Mouse (Mus musculus): ENCODE data around the gene 2510039O18Rik.

2510039O18Rik gene

DNA sequence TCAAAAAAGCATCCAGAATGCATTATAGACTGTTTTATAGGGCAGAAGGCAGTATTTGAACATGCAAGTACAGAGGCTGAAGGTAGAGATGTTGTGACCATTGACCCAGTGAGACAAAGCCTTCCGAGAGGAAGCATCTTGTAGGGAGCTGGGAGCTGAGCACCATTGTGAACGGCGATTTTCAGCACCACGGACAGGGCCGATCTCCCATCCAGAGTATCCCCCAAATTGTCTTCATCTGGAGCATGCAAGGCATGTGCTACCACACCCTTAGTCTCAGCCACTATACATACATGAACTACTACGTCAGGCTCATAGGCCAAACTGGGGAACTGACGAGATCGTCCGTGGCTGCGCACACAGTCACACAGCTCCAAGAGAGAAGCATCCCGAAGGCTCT is 16.4 kb downstream of the 2510039O18Rik start:
- ChIA-PET POLR2A (interaction anchor here in 2 of 4 experiments (0.6 to 2.0 kb wide), 10 partner anchors 9 to 203 kb away, joined by 3 to 9 read pairs (median 4); partner anchors contain the start of genes Fbxo2 (in 1 of the 2), Fbxo44 (in 1 of the 2), Fv1 (in 1 of the 2) and Miip (in 1 of the 2)), CTCF (interaction anchor here in 2 of 4 experiments (0.6 to 3.0 kb wide), 15 partner anchors 9 to 635 kb away, joined by 3 to 15 read pairs (median 4); partner anchors contain the start of genes Disp3 (in 1 of the 2) and Nppb (in 1 of the 2))

DNA sequence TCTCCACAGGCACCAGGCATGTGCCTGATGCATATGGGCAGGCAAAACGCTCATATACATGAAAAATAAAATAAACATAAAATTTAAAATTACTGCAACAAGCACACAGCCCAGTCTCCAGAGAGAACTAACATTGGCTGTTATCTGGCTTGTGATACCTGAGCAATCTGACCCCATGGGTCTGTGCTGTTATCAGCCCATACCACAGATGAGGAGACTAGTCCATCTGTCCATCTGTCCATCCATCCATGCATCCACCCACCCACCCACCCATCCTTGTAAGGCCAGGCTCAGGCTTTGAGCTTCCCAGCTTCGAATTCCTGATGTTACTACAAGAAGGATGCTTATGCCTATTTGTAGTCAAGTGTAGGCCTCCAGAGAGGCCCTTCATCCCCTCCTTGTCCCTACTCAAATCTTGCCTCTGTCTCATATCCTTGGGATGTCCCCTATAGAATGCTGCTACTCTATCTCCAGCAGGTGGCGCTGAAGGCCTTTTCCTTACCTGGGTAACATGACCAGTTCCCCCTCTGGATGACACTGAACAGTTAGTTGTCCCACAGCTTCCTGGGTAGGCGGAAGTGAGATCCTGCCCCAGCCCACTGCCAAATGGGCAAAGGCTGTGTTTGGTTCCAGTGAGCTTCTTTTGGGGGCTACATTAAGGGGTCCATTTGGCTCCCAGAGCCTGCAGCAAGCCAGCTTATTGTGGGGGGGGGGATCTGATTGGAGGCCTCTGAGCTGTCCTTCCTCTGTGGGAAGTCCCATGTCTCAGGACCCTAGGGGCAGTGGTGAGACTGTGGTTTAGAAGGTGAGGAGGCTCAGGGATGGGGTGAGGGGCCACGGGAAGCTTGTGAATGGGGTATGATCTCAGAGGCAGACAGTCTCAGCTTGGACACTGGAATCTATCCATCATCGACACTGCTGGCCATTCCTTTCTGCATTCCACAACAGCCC is 19.5 kb downstream of the 2510039O18Rik start:
- CTCF ChIA-PET, result interaction anchor here (0.5 to 2.6 kb wide), 37 partner anchors 8 to 471 kb away, joined by 3 to 20 read pairs (median 4); partner anchors contain the start of genes Fbxo6 (in 1 of the 4), Nppb (in 1 of the 4) and Plod1 (in 1 of the 4)
- POLR2A ChIA-PET, result interaction anchor here in 3 of 4 experiments (0.6 to 4.5 kb wide), 29 partner anchors 9 to 645 kb away, joined by 3 to 33 read pairs (median 4); partner anchors contain the start of genes Clcn6 (in 2 of the 3), Mthfr (in 2 of the 3), Nppa (in 1 of the 3) and Nppb (in 1 of the 3)

DNA sequence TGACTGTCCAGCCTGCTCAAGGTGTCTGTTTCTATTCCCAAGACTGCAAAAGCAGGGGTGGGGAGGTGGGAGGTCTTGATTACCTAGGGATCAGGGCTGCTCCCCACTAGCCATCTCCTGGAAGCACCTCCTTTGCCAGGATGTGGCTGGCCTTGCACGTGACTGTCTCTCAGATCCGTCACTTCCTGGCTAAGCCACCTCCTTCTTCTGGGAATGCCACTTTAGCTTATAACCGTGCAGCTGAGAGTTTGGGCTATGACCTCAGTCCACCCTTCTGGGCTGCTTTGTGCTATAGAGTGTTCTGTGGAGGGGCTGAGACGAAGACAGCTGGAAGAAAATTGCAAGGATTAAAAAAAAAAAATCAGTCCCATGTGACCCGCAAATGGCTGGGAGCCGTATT is 22.1 kb downstream of the 2510039O18Rik start:
- POLR2A ChIA-PET, result interaction anchor here (0.5 to 4.5 kb wide), 43 partner anchors 11 to 664 kb away, joined by 3 to 33 read pairs (median 4); partner anchors contain the start of genes Clcn6 (in 1 of the 4), Fbxo6 (in 1 of the 4), Mthfr (in 1 of the 4) and Nppb (in 1 of the 4)
- CTCF ChIA-PET, result interaction anchor here in 2 of 4 experiments (0.8 to 2.0 kb wide), 11 partner anchors 10 to 202 kb away, joined by 3 to 11 read pairs (median 3); partner anchors contain the start of genes Fbxo2 (in 1 of the 2) and Fbxo44 (in 1 of the 2)

DNA sequence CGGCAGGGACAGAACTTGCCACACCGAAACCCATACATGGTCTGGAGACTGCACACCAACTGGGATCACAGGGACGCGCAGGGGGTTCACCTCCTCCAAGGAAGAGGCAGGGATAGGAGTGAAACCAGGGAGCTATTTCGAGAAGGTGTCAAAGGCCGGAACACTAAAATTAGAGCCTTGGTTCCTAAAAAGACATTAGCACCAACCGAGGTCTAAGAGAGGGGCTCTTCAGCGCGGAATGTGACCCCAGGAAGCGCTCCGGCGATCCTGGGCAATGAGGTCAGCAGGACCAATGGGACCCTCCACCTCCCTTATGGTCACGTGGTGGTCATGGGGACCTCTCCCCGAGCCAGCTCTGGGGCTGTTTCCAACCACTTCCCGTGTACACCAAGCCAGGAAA is 22.9 kb downstream of the 2510039O18Rik start:
- ChIA-PET POLR2A (interaction anchor here in 3 of 4 experiments (0.7 to 4.5 kb wide), 27 partner anchors 10 to 636 kb away, joined by 3 to 33 read pairs (median 4); partner anchors contain the start of genes Nppb (in 2 of the 3), Clcn6 (in 1 of the 3), Mthfr (in 1 of the 3) and Plod1 (in 1 of the 3)), CTCF (interaction anchor here in 3 of 4 experiments (0.8 to 2.0 kb wide), 6 partner anchors 10 to 153 kb away, joined by 3 to 11 read pairs (median 4); no protein-coding TSS in a partner anchor)

DNA sequence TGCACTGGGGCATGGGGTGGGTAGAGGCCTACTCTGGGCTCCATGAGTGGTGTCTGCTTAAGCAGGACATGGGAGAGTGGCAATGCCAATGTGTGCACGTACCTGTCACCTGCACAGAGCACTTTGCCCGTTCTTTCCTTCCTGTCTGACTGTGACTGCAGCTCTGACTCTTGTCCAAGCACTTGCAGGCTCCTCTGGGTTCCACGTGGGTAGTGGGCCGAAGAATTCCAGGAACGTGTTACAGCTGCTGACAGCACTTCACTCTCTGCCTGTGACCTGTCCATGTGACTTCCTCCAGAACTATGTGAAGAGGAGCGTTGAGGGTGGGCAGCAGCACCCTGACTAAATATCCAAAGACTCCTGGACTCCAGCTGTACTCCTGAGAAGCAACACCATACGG is 25.0 kb downstream of the 2510039O18Rik start:
- ChIA-PET CTCF (interaction anchor here (0.5 to 2.3 kb wide), 8 partner anchors 8 to 642 kb away, joined by 3 to 8 read pairs (median 4); no protein-coding TSS in a partner anchor), POLR2A (interaction anchor here in 3 of 4 experiments (0.7 to 3.1 kb wide), 17 partner anchors 20 to 483 kb away, joined by 3 to 13 read pairs (median 3); partner anchors contain the start of genes Clcn6 (in 3 of the 3), Mthfr (in 3 of the 3), Nppb (in 2 of the 3) and Mtor (in 1 of the 3))

DNA sequence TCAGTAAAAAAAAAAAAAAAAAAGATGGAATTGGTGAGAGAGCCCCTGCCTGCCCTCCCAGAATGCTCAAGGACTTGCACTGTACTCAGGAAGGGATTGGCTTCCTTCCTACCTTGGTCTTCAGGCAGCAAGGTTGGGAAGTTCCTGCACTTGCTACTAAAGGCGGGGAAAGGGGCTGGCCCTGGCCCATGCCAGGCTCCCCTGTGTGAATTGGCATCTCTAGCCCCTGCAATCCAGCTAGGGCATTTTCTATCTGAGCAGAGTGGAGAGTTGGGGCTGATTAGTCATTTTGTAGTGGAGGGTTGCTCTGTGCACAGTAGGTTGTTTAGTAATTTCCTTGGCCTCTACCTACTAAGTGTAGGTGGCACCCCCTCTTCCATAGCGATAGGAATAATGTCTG is 28.1 kb downstream of the 2510039O18Rik start:
- ChIA-PET CTCF (interaction anchor here in 2 of 4 experiments (0.7 to 2.8 kb wide), 3 partner anchors 8 to 46 kb away, joined by 3 to 9 read pairs (median 4); no protein-coding TSS in a partner anchor), POLR2A (interaction anchor here in 2 of 4 experiments (1.0 to 1.6 kb wide), 5 partner anchors 9 to 71 kb away, joined by 3 to 4 read pairs (median 4); partner anchors contain the start of genes Clcn6 (in 1 of the 2) and Mthfr (in 1 of the 2))

DNA sequence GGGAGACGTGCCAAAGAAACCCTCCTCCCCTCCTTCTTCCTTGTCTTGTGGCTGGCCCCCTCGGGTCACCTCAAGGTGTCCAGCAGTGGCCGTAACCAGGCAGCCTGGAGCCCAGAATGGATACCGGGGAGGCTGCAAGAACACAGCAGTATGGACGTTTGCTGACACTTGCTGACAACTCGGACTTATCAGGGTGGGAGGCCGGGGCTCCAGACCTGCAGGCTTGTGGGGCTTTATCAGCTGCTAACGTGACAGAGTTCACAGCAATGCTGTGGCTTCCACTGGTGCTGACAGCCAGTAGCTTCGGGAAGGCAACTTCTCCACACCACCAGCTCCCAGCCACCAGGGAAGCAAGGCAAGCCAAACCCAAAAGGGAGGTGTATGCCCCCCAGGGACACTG is 28.6 kb downstream of the 2510039O18Rik start:
- CTCF ChIA-PET, result interaction anchor here in 3 of 4 experiments (0.6 to 2.8 kb wide), 6 partner anchors 9 to 97 kb away, joined by 3 to 9 read pairs (median 4); partner anchors contain the start of gene Nppb (in 1 of the 3)
- POLR2A ChIA-PET, result interaction anchor here in 2 of 4 experiments (1.0 to 1.6 kb wide), 6 partner anchors 9 to 71 kb away, joined by 3 to 4 read pairs (median 4); partner anchors contain the start of genes Clcn6 (in 1 of the 2) and Mthfr (in 1 of the 2)

DNA sequence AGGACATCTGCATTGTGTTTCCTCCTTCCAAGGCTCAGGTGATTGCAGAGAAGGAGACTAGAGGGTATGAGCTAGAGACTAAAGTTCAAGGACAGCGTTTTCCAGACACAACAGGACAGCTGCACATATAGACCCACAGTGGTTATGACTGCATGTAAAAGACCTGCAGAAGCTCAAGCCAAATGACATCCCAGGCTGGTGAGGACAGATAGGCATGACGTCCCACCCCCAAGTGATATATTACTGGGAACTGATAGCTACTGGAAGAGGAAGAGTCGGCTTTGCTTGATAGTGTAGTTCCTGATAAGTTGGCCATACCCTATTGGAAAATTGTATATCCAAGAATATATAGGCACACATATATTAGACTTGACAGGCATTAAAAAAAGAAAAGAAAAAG is 35.5 kb downstream of the 2510039O18Rik start:
- CTCF ChIA-PET, result interaction anchor here in 2 of 4 experiments (1.1 to 1.8 kb wide), 2 partner anchors 9 to 39 kb away, joined by 4 read pairs; partner anchors contain the start of gene Nppb (in 1 of the 2)
- POLR2A ChIA-PET, result interaction anchor here in 2 of 4 experiments (0.6 to 1.1 kb wide), 4 partner anchors 9 to 436 kb away, joined by 3 to 9 read pairs (median 5); partner anchors contain the start of gene Nppb (in 1 of the 2)

DNA sequence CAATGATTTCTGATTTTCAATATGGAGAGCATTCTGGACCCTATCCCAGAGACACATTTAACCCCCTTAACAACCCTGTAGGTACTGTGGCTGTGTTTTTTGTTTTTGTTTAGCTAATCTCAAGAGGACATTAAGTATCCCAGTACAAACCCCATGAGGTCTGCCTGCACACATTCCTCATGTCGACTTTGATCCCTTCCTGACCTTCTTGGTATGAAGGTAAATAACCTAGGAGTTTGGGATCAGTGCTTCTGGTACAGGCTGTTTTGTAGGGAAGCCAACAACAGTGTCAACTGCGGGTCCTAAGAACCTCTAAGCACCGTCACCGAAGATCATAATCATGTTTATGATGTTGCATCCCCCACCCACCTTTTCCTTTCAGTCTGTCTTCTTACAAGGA is 37.0 kb downstream of the 2510039O18Rik start:
- ChIA-PET POLR2A (no interaction called here), CTCF (no interaction called here)

DNA sequence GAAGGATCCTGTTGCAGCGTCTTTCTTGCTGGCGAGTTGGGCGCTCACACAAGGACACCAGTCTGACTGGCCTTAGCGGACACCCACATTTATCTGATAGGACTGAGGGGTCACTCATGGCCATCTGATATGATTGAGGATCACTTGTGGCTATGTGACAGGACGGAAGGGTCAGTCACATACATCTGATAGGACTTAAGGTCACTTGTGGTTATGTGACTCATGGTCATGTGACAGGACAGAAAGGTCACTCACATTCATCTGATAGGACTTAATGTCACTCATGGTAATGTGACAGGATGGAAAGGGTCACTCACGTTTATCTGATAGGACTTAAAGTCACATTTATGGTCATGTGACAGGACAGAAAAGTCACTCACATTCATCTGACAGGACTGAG is 37.7 kb downstream of the 2510039O18Rik start:
- ChIA-PET CTCF (no interaction called here), POLR2A (no interaction called here)

DNA sequence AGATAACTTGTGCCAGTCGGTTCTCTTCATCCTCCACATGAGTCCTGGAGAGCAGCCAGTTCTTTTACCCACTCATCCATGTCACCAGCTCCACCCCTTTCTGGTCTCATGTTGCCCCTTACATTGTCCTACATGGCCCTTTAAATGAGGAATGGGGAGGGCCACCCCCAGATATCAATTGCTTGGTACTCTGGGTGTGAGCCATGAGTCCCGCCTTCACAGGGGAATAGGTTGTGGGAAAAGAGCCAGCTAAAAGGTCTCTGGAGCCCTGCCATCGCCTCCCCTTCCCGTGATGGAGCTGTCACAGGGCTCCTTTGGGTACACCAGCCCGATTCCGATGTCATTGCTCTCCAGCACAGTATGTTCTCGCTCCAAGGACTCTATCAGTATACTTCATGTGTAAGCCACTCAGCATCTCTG is 38.8 kb downstream of the 2510039O18Rik start:
- POLR2A ChIA-PET, result interaction anchor here in 1 of 4 experiments (0.5 kb wide), 1 partner anchor 12 kb away, joined by 4 read pairs; no protein-coding TSS in a partner anchor

DNA sequence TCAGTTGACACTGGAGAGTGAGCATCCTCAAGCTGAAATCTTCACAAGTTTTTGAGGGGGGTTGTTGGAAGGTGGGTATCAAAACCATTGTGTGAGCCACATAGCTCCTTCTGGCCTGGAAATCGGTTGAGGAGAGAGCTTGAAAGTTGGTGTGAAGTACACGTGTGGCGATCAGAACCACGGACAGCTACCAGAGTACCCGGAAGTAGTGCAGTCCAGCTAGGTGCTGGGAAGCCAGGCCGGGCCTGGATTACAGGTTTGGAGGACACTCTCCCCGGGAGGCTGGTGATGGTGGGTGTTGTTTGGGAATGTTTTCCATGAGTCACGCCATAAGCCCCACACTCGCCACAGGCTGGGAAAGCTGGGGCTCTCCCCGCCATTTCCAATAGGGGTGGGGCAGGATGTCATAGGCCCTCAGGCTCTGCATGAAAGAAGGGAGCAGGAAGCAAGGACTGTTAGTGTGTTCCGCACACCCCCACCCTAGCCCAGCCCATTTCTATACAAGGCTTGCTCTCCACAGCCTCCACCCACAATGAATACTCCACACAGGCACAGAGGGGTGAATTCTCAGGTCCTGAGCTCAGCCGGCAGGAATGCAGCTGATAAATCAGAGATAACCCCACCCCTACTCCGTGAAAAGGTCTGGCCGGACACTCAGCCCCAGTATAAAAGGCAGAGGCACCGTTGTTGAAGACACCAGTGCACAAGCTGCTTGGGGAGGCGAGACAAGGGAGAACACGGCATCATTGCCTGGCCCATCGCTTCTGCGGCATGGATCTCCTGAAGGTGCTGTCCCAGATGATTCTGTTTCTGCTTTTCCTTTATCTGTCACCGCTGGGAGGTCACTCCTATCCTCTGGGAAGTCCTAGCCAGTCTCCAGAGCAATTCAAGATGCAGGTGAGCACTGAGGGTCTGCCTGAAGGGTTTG is 44.8 kb downstream of the 2510039O18Rik start, which contains the start of gene Nppb:
TSS of gene Nppb (plus strand) at position 584 of the 928 bp plus-strand sequence.
- POLR2A ChIA-PET, result interaction anchor here in 3 of 4 experiments (0.6 to 5.0 kb wide), 47 partner anchors 9 to 615 kb away, joined by 3 to 24 read pairs (median 4); partner anchors contain the start of genes Clcn6 (in 2 of the 3), Mthfr (in 2 of the 3), Nppa (in 2 of the 3) and Fbxo2 (in 1 of the 3)

More for the DNA sequence above, 38.8 kb downstream of the 2510039O18Rik start:
- CTCF ChIA-PET, result no interaction called here

DNA sequence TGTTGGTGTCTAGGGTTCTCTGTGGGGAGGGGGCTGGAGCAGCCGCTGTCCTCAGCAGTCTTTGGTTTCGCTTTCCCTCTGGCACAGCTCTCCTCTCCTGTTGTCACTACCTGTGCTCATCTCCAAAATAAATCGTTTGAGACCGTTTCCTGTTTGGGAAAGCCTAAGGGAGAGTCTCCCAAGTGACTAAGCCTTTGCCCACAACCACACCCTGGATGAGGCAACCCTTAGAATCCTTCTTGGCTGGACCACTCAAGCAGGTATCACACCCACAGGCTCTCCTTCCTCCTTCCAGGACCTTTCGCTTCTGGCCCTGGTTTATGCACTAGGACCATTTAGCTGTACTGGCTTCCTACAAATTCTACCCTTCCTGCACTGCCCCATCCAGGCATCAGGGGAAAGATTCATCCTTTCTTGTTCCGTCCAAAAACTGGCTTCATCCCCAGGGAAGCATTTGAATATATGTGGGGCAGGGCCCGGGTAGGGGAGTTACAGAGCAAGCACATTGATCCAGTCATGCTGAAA is 52.9 kb downstream of the 2510039O18Rik start:
- ChIA-PET CTCF (interaction anchor here in 2 of 4 experiments (0.5 to 1.7 kb wide), 2 partner anchors 8 to 25 kb away, joined by 5 read pairs; partner anchors contain the start of gene Nppb (in 1 of the 2)), POLR2A (interaction anchor here in 2 of 4 experiments (0.6 to 2.3 kb wide), 12 partner anchors 8 to 228 kb away, joined by 3 to 8 read pairs (median 3); partner anchors contain the start of genes Clcn6 (in 1 of the 2), Fbxo6 (in 1 of the 2), Mthfr (in 1 of the 2) and Nppb (in 1 of the 2))

More for the DNA sequence above, 44.8 kb downstream of the 2510039O18Rik start, which contains the start of gene Nppb:
- CTCF ChIA-PET, result interaction anchor here (0.5 to 2.1 kb wide), 23 partner anchors 8 to 807 kb away, joined by 3 to 8 read pairs (median 3); partner anchors contain the start of genes Nppa (in 1 of the 4) and Plod1 (in 1 of the 4)

DNA sequence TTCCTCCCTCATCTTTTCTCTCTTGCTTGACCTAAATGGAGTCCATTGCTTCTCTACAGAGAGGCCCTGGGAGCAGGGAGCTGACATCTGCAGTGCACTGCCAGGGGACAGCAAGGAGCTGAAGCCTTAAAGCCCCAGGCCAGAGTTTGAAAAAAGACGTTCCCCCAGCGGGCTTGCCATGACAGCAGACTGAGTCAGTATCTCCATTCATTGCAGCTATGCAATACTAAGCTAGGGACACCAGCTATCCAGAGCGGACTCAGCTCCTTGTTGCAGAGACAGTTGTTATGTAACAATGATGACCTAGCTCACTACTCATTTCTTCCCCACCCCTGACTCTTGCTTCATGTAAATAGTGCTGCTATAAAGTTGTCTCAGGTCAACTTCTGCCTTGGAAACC is 54.6 kb downstream of the 2510039O18Rik start:
- ChIA-PET POLR2A (interaction anchor here in 3 of 4 experiments (0.6 to 2.3 kb wide), 9 partner anchors 10 to 156 kb away, joined by 3 to 7 read pairs (median 3); partner anchors contain the start of genes Nppb (in 2 of the 3) and Fbxo6 (in 1 of the 3)), CTCF (interaction anchor here in 3 of 4 experiments (0.7 to 1.5 kb wide), 9 partner anchors 10 to 157 kb away, joined by 3 to 5 read pairs (median 3); partner anchors contain the start of genes Nppb (in 2 of the 3) and Fbxo6 (in 1 of the 3))
